Mouse (Mus musculus) cerebellum, adult 2 months (tissue): ENCODE results near the gene Cd93.

Experiments
- CTCF ChIP-seq: fragments of 200-500 bp; IDR thresholded peaks from 2 replicates; pipeline ENCODE4 v1.5.1; 2011; ENCODE audit warnings: low read depth, mild to moderate bottlenecking, control low read depth, low read length, moderate library complexity, borderline replicate concordance; ENCODE audit not compliant: insufficient read depth
- POLR2A ChIP-seq: fragments of 200-500 bp; IDR thresholded peaks from 2 replicates; pipeline ENCODE4 v1.6.1; 2011; ENCODE audit warnings: low read length, control low read depth, borderline replicate concordance; ENCODE audit not compliant: insufficient read depth

DNA sequence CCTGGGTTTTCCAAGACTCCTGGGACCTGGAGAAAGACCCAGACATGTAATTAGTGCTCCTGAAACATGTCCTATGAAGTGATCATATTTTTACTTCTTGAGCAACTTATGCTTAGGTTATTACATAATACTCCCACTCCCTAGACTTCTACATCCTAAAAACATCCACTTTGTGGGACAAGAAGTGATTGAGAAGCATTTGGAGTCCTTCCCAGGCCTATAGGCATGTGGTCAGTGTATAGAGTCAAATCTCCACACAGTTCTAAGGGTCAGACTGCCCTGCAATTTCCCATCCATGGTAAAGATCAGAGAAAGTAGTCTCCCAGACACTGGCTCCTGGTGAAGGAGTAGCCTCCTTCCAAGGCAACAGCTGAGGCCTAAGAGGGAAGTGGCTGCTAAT, 12.0 kb upstream of the Cd93 start:
- no peak for TF ChIP-seq POLR2A
- TF ChIP-seq CTCF, result no peak
